Mouse (Mus musculus): ENCODE measurements around the gene Bcl2l12. TPM values are rescaled to one million over a fixed set of nuclear protein-coding genes. Genes with fewer than 3 reads are reported as not detected.
A peak's percentile ranks its signal among the peaks of the same experiment; 100 is the strongest.

The Bcl2l12 gene
- total RNA-seq, 2 experiments from 2014 or later: 3.0 to 4.1 TPM

- DNase-seq: no peak
Observed at GRCm38 (mm10) chr7:44958208-44958607, 40.3 kb downstream of the Bcl2l12 start.

DNA sequence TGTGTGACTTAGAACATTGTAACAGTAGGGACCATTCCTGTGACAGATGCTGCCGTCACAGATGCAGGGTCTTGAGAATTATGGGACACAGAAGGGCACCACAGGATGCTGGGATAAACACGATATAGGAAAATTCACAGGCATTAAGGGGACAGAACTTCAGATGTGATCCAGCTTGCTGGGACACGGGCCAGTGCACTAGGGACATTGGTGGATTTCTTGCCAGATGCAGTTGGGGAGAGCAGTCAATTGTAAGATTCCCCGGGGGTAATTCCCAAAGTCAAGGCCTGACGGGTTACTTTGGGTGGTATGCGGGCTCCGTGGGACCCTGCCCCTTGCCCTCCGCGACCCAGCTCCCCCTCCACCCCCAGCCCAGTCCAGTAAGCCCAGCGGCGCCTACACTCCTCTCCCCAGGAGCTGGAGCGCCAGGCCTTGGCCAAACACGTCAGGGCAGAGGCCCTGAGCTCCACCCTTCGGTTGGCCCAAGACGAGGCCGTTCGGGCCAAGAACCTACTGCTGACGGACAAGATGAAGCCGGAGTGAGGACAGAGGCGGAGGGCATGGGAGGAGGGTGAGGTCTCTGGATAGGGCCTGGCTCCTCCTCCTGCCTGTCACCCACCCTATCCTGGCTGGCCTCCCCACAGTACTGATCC lies 41.2 kb downstream of the Bcl2l12 start:
- DNase-seq: no peak

DNA sequence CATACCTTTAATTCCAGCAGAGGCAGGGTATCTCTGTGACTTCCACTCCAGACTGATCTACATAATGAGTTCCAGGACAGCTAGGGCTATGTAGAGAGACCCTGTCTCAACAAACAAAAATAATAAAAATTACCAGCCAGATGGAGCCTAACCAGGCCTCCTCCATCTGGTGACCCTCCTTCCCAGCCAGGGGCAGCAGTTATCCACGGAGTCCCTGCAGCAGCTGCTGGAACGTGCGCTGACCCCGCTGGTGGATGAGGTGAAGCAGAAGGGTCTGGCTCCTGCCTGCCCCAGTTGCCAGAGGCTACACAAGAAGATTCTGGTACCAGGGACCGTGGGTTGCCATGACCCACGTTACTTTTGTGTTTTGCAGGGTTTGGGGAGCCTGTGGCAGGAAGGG lies 42.2 kb downstream of the Bcl2l12 start:
- no peak for DNase-seq

DNA sequence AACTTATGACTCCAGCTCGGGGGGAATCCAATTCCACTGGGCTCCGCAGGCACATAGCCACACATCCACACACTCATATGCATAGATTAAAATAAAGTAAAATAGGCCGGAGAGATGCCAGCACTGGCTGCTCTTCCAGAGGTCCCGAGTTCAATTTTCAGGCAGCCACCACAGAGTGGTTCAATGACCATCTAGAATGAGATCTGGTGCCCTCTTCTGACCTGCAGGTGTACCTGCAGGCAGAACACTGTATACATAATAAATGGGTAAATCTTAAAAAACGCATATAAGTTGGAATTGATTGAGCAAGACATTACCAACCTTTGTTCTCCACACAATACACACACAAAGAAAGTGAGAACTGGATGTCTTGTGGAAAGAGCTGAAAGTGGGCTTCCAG lies 42.9 kb downstream of the Bcl2l12 start:
- DNase-seq: no peak

- no peak for DNase-seq
Observed at GRCm38 (mm10) chr7:44954091-44954885, 44.2 kb downstream of the Bcl2l12 start.

DNA sequence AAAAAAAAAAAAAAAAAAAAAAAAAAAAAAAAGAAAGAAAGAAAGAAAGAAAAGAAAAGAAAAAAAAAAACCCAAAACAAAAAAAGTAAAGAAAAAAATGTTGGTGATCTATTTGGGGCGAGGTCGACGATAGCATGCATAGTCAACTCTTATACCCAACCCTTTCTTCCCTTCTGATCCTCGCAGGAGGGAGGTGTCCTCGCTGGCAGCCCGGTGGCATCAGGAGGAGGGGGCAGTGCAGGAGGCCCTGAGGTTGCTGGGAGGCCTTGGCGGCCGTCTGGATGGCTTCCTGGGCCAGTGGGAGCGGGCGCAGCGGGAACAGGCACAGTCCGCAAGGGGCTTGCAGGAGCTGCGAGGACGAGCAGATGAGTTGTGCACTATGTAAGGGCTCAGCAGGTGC lies 45.0 kb downstream of the Bcl2l12 start:
- no peak for DNase-seq

DNA sequence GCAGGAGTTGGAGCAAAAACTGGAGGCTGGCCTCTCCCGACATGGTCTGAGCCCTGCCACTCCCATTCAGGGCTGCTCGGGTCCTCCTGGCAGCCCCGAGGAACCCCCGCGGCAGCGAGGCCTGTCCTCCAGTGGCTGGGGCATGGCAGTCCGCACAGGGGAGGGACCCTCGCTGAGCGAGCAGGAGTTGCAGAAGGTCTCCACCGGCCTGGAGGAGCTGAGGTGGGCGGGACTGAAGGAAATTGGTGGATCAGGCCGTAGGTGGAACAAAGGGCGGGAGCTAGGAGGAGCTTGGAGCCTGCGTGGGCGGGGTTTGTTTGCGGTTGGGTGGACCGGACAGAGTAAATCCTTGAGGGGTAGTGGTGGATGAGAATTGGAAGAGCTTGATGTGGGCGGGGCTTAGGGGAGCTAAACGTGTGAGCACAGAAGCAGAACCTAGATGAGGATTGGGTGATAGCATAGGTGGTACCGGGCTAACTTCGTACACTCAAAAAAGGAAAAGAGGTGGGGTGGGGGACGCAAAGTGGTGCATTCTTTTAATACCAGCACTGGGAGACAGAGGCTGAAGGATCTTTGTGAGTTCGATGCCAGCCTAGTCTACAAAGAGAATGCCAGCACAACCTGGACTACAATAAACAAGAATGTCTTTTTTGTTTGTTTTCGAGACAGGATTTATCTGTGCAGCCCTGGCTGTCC lies 45.8 kb downstream of the Bcl2l12 start:
- peak; percentile 74 to 75 for DNase-seq

- DNase-seq: no peak
Observed at GRCm38 (mm10) chr7:44951960-44952359, 46.6 kb downstream of the Bcl2l12 start.

- no peak for DNase-seq
Observed at GRCm38 (mm10) chr7:44949922-44950321, 48.6 kb downstream of the Bcl2l12 start.

GRCm38 (mm10) chr7:44942904-44943303 lies 55.6 kb downstream of the Bcl2l12 start, which contains the start of gene Tsks:
TSS of gene Tsks (plus strand) at chr7:44943204.
- no peak for DNase-seq

Small RNA genes lying within 50 kb of the gene (microRNA-seq; reads per million reads assigned to microRNA genes)
- 0.60 to 1.9 reads per million in 2 experiments for gene Mir7054

Other genes with a start within 250 kb of the Bcl2l12 start
- gene Zfp473, start 247.7 kb downstream of the Bcl2l12 start, total RNA-seq (2021): under 1 TPM; 0.22 to 0.38 TPM
- 10 to 100 TPM; 29.7 to 30.6 TPM for gene Nup62, start 182.6 kb downstream of the Bcl2l12 start, total RNA-seq (2021)
- 1 to 10 TPM; 1.1 to 2.5 TPM for gene Il4i1, start 182.3 kb downstream of the Bcl2l12 start, total RNA-seq (2021)
- gene Atf5, start 182.1 kb downstream of the Bcl2l12 start, total RNA-seq (2021): 10 to 100 TPM; 26.3 to 28.9 TPM
- gene Akt1s1, start 149.7 kb downstream of the Bcl2l12 start, total RNA-seq (2021): 10 to 100 TPM; 78.8 to 80.6 TPM
- 10 to 100 TPM; 63.7 to 64.6 TPM for gene Tbc1d17, start 149.6 kb downstream of the Bcl2l12 start, total RNA-seq (2021)
- 10 to 100 TPM; 27.1 to 27.2 TPM for gene Pnkp, start 141.6 kb downstream of the Bcl2l12 start, total RNA-seq (2021)
- 100 to 1,000 TPM; 346 to 359 TPM for gene Ptov1, start 128.9 kb downstream of the Bcl2l12 start, total RNA-seq (2021)
- gene Med25, start 106.0 kb downstream of the Bcl2l12 start, total RNA-seq (2021): 100 to 1,000 TPM in 1 of 2 experiments, 10 to 100 TPM in 1; 97.2 to 113 TPM
- gene Fuz, start 102.6 kb downstream of the Bcl2l12 start, total RNA-seq (2021): 10 to 100 TPM; 23.8 to 29.1 TPM
- 100 to 1,000 TPM; 295 to 305 TPM for gene Ap2a1, start 69.2 kb downstream of the Bcl2l12 start, total RNA-seq (2021)
- under 1 TPM; 0.87 to 0.88 TPM for gene Tsks, start 55.5 kb downstream of the Bcl2l12 start, total RNA-seq (2021)
- 100 to 1,000 TPM; 131 to 137 TPM for gene Cpt1c, start 23.9 kb downstream of the Bcl2l12 start, total RNA-seq (2021)
- gene Prmt1, start 12.1 kb downstream of the Bcl2l12 start, total RNA-seq (2021): 100 to 1,000 TPM; 155 to 168 TPM
- 10 to 100 TPM; 45.9 to 51.0 TPM for gene Irf3, start 1.1 kb downstream of the Bcl2l12 start, total RNA-seq (2021)
- gene Scaf1, start 17.7 kb upstream of the Bcl2l12 start, total RNA-seq (2021): 100 to 1,000 TPM; 149 to 155 TPM
- gene Rras, start 19.2 kb upstream of the Bcl2l12 start, total RNA-seq (2021): 1 to 10 TPM; 9.7 TPM
- gene Prr12, start 54.2 kb upstream of the Bcl2l12 start, total RNA-seq (2021): 10 to 100 TPM; 74.3 to 75.3 TPM
- 10 to 100 TPM; 51.0 to 51.3 TPM for gene Nosip, start 63.7 kb upstream of the Bcl2l12 start, total RNA-seq (2021)
- 1 to 10 TPM; 5.5 to 6.1 TPM for gene Prrg2, start 64.0 kb upstream of the Bcl2l12 start, total RNA-seq (2021)
- gene Rcn3, start 93.5 kb upstream of the Bcl2l12 start, total RNA-seq (2021): 1 to 10 TPM; 6.2 to 6.9 TPM
- 10 to 100 TPM; 16.7 to 18.5 TPM for gene Fcgrt, start 105.1 kb upstream of the Bcl2l12 start, total RNA-seq (2021)
- 100 to 1,000 TPM; 408 to 432 TPM for gene Rps11, start 125.7 kb upstream of the Bcl2l12 start, total RNA-seq (2021)
- 100 to 1,000 TPM; 788 to 817 TPM for gene Rpl13a, start 130.0 kb upstream of the Bcl2l12 start, total RNA-seq (2021)
- gene Gm45713, start 137.5 kb upstream of the Bcl2l12 start, total RNA-seq (2021): under 1 TPM in 1 of 2 experiments, not detected in 1; 0.50 TPM
- 10 to 100 TPM in 1 of 2 experiments, 1 to 10 TPM in 1; 7.0 to 10.1 TPM for gene Flt3l, start 137.7 kb upstream of the Bcl2l12 start, total RNA-seq (2021)
- 10 to 100 TPM; 44.5 to 46.8 TPM for gene Pih1d1, start 155.6 kb upstream of the Bcl2l12 start, total RNA-seq (2021)
- gene Aldh16a1, start 155.9 kb upstream of the Bcl2l12 start, total RNA-seq (2021): 10 to 100 TPM; 10.5 to 18.0 TPM
- gene Slc17a7, start 165.2 kb upstream of the Bcl2l12 start, total RNA-seq (2021): 1,000 to 10,000 TPM; 1,360 to 1,418 TPM
- gene Gfy, start 180.9 kb upstream of the Bcl2l12 start, total RNA-seq (2021): under 1 TPM; 0.17 to 0.28 TPM
- not detected for gene Pth2, start 182.3 kb upstream of the Bcl2l12 start, total RNA-seq (2021)
- 1 to 10 TPM; 2.0 to 3.3 TPM for gene Ccdc155, start 206.2 kb upstream of the Bcl2l12 start, total RNA-seq (2021)
- 1 to 10 TPM; 1.4 to 2.3 TPM for gene Dkkl1, start 213.4 kb upstream of the Bcl2l12 start, total RNA-seq (2021)
- gene Tead2, start 217.0 kb upstream of the Bcl2l12 start, total RNA-seq (2021): 1 to 10 TPM; 2.6 to 7.8 TPM
- gene Cd37, start 240.4 kb upstream of the Bcl2l12 start, total RNA-seq (2021): 1 to 10 TPM; 1.9 to 4.8 TPM
- 1 to 10 TPM; 2.0 to 2.8 TPM for gene Slc6a16, start 242.4 kb upstream of the Bcl2l12 start, total RNA-seq (2021)

Measured in layer of hippocampus, postnatal 36 days (tissue).